Mouse (Mus musculus) neural tube, embryonic 14.5 days (tissue): ENCODE data around the gene Gpr27. TPM values are rescaled to one million over a fixed set of nuclear protein-coding genes. Genes with fewer than 3 reads are reported as not detected.

Experiments
- ATAC-seq: fragments of 200-750 bp; cut with Nextera tagmentation; 2 replicates; pipeline ENCODE4 v1.8.0; 2017; ENCODE audit warnings: low read depth, mild to moderate bottlenecking, moderate TSS enrichment, moderate library complexity
- H3K27ac ChIP-seq: fragments of 300-500 bp; sonication (generic); 2 replicates; pipeline ENCODE4 v1.5.1; 2014; ENCODE audit warnings: low read depth, mild to moderate bottlenecking, control low read depth, low read length, moderate library complexity, mixed read lengths
- H3K27me3 ChIP-seq: fragments of 300-500 bp; sonication (generic); 2 replicates; pipeline ENCODE4 v1.6.1; 2014; ENCODE audit warnings: low read length; ENCODE audit not compliant: control insufficient read depth, insufficient read depth
- H3K36me3 ChIP-seq: fragments of 300-500 bp; sonication (generic); 2 replicates; pipeline ENCODE4 v1.6.1; 2014; ENCODE audit warnings: low read length, mixed read lengths; ENCODE audit not compliant: control insufficient read depth, insufficient read depth
- H3K4me1 ChIP-seq: fragments of 300-500 bp; sonication (generic); 2 replicates; pipeline ENCODE4 v1.6.1; 2014; ENCODE audit warnings: low read length; ENCODE audit not compliant: control insufficient read depth, insufficient read depth
- H3K4me2 ChIP-seq: fragments of 300-500 bp; sonication (generic); 2 replicates; pipeline ENCODE4 v1.6.1; 2014; ENCODE audit warnings: mild to moderate bottlenecking, low read depth, low read length, control low read depth
- H3K4me3 ChIP-seq: fragments of 300-500 bp; sonication (generic); 2 replicates; pipeline ENCODE4 v1.5.1; 2014; ENCODE audit warnings: low read depth, low read length, control low read depth, mixed read lengths
- H3K9ac ChIP-seq: fragments of 300-500 bp; sonication (generic); replicated peaks from 2 replicates; pipeline ENCODE4 v1.6.1; 2014; ENCODE audit warnings: low read depth, mild to moderate bottlenecking, control low read depth, low read length, mixed read lengths
- H3K9me3 ChIP-seq: fragments of 300-500 bp; sonication (generic); 2 replicates; pipeline ENCODE4 v1.6.1; 2016; ENCODE audit warnings: low read length; ENCODE audit not compliant: control insufficient read depth
- WGBS: fragments of 180-500 bp; shearing (Covaris S2); extraction: QIAGEN DNeasy Blood & Tissue Kit; methylation state at CpG from one replicate; pipeline ENCODE4 v1.1.7; 2014; 5-methylcytosine and 5-hydroxymethylcytosine counted together
- polyA plus RNA-seq: library from polyadenylated mRNA; unstranded; fragments of >200 nt; fragmentation: Nextera tagmentation; extraction: Ambion mirVana; gene quantifications from 2 replicates; pipeline ENCODE4 v1.2.1, GENCODE M21; 2014

Gpr27 gene
- polyA plus RNA-seq, 1 experiment from 2014 or later = 21.0 TPM

GRCm38 (mm10) chr6:99726576-99727303, 34.3 kb downstream of the Gpr27 start:
- peak overlapping the region; percentile 42 for H3K4me3 ChIP-seq
- 3% methylated on average over 22 of the region's 22 CpGs for WGBS
- H3K27ac ChIP-seq = no peak overlapping the region
- peak overlapping the region; percentile 90 for H3K4me2 ChIP-seq
- H3K36me3 ChIP-seq = no peaks in the 10 kb centered on the region
- peak; percentile 44; the same call in 1 of the 2 replicates for ATAC-seq
- peak overlapping the region; percentile 41 for H3K9ac ChIP-seq
- H3K27me3 ChIP-seq = peaks cover 28% of the 10 kb centered on the region
- H3K9me3 ChIP-seq = no peaks in the 10 kb centered on the region
- peaks cover 10% of the 10 kb centered on the region for H3K4me1 ChIP-seq

- no peak overlapping the region for H3K9ac ChIP-seq
- no peak for ATAC-seq
- H3K27me3 ChIP-seq = peaks cover 27% of the 10 kb centered on the region
- H3K9me3 ChIP-seq = no peaks in the 10 kb centered on the region
- no peak overlapping the region for H3K27ac ChIP-seq
- peaks cover 10% of the 10 kb centered on the region for H3K4me1 ChIP-seq
- WGBS = 88% methylated on average over 4 of the region's 4 CpGs
- H3K36me3 ChIP-seq = no peaks in the 10 kb centered on the region
- H3K4me3 ChIP-seq = no peak overlapping the region
- H3K4me2 ChIP-seq = no peak overlapping the region
Measured at GRCm38 (mm10) chr6:99729853-99730252, 37.4 kb downstream of the Gpr27 start.

GRCm38 (mm10) chr6:99731926-99732325, 39.4 kb downstream of the Gpr27 start:
- H3K9me3 ChIP-seq = no peaks in the 10 kb centered on the region
- ATAC-seq = no peak
- no peak overlapping the region for H3K4me3 ChIP-seq
- no peak overlapping the region for H3K27ac ChIP-seq
- H3K9ac ChIP-seq = no peak overlapping the region
- peaks cover 13% of the 10 kb centered on the region; the same call in 1 of the 2 replicates for H3K27me3 ChIP-seq
- no peaks in the 10 kb centered on the region for H3K36me3 ChIP-seq
- H3K4me2 ChIP-seq = no peak overlapping the region
- no peaks in the 10 kb centered on the region for H3K4me1 ChIP-seq
- WGBS = 78% methylated on average over 4 of the region's 4 CpGs

- no peak overlapping the region for H3K4me3 ChIP-seq
- no peak for ATAC-seq
- peaks cover 7% of the 10 kb centered on the region; the same call in 1 of the 2 replicates for H3K27me3 ChIP-seq
- no peaks in the 10 kb centered on the region for H3K36me3 ChIP-seq
- no peak overlapping the region for H3K4me2 ChIP-seq
- no peaks in the 10 kb centered on the region for H3K9me3 ChIP-seq
- no peak overlapping the region for H3K9ac ChIP-seq
- WGBS = 57% methylated on average over 8 of the region's 8 CpGs
- H3K27ac ChIP-seq = no peak overlapping the region
- no peaks in the 10 kb centered on the region for H3K4me1 ChIP-seq
Measured at GRCm38 (mm10) chr6:99732673-99733072, 40.2 kb downstream of the Gpr27 start.

GRCm38 (mm10) chr6:99734666-99735065, 42.2 kb downstream of the Gpr27 start:
- H3K4me3 ChIP-seq = no peak overlapping the region
- H3K27me3 ChIP-seq = no peaks in the 10 kb centered on the region; the same call in 1 of the 2 replicates
- no peaks in the 10 kb centered on the region for H3K4me1 ChIP-seq
- no peaks in the 10 kb centered on the region for H3K9me3 ChIP-seq
- H3K27ac ChIP-seq = no peak overlapping the region
- H3K36me3 ChIP-seq = no peaks in the 10 kb centered on the region
- no peak for ATAC-seq
- no peak overlapping the region for H3K4me2 ChIP-seq
- H3K9ac ChIP-seq = no peak overlapping the region
- WGBS = 83% methylated on average over 5 of the region's 5 CpGs

- Histone ChIP-seq H3K27me3 (no peaks in the 10 kb centered on the region), H3K9me3 (no peaks in the 10 kb centered on the region)
Measured at GRCm38 (mm10) chr6:99742866-99743265, 50.4 kb downstream of the Gpr27 start.

More at GRCm38 (mm10) chr6:99742866-99743265, 50.4 kb downstream of the Gpr27 start:
- no peak overlapping the region for H3K27ac ChIP-seq
- 64% methylated on average over 3 of the region's 3 CpGs for WGBS
- no peak overlapping the region for H3K4me3 ChIP-seq
- H3K4me2 ChIP-seq = no peak overlapping the region
- no peak overlapping the region for H3K9ac ChIP-seq
- H3K4me1 ChIP-seq = no peaks in the 10 kb centered on the region
- H3K36me3 ChIP-seq = no peaks in the 10 kb centered on the region
- no peak for ATAC-seq

Other genes with a start within 250 kb of the Gpr27 start
- 52.4 and 67.7 TPM in 2 replicates for gene Foxp1, start 170.0 kb upstream of the Gpr27 start, polyA plus RNA-seq
- 6.8 and 7.8 TPM in 2 replicates for gene Eif4e3, start 25.9 kb upstream of the Gpr27 start, polyA plus RNA-seq
- gene Gm20696, start 25.9 kb upstream of the Gpr27 start, polyA plus RNA-seq = 3.0 and 4.5 TPM in 2 replicates
- not detected in 2 replicates for gene Prok2, start 33.7 kb downstream of the Gpr27 start, polyA plus RNA-seq